8 mouse cellular contexts compared by ENCODE assay signal in genomic region chr4:114300390-114301012, GRCm38 (mm10).
DNase-seq lines count a peak whose midpoint lies in the region; ATAC-seq and TF ChIP-seq lines count a peak whose summit lies in the region.

No protein-coding gene starts in this region.

- 0 out of 2 replicates have a peak, but pooled peaks have one; percentile 18 for ATAC-seq in forebrain, embryonic 11.5 days (replicated peaks; ENCODE audit: low FRiP score)
- ATAC-seq in forebrain, embryonic 12.5 days (ENCODE audit: low FRiP score), result no peak
- ATAC-seq in lung, embryonic 15.5 days (ENCODE audit: borderline replicate concordance, extremely low read depth, low FRiP score, low TSS enrichment), result peak; percentile 49; the same call in 1 of the 2 replicates
- ATAC-seq in hindbrain, embryonic 13.5 days (ENCODE audit: low FRiP score), result peak; percentile 73; the same call in 1 of the 2 replicates
- ATAC-seq in megakaryocyte, adult 5-6 weeks (ENCODE audit: poor library complexity, severe bottlenecking), result no peak

- no peak for DNase-seq in forebrain, embryonic 11.5 days (ENCODE audit: low spot score)
- no peak for DNase-seq in lung, adult 2 months
- DNase-seq in mesoderm, embryonic 11.5 days (ENCODE audit: low read depth, low spot score), result peak; percentile 54
- DNase-seq in cerebellum, adult 18-20 months, result no peak

- no peak overlapping the region for H3K9ac ChIP-seq in forebrain, embryonic 11.5 days (ENCODE audit: low read length)
- no peak overlapping the region for H3K9ac ChIP-seq in forebrain, embryonic 12.5 days
- no peak overlapping the region for H3K9ac ChIP-seq in lung, embryonic 15.5 days
- H3K9ac ChIP-seq in hindbrain, embryonic 13.5 days, result no peak overlapping the region

- no peak overlapping the region for H3K4me3 ChIP-seq in forebrain, embryonic 11.5 days (ENCODE audit: low read depth, low read length)
- no peak overlapping the region for H3K4me3 ChIP-seq in forebrain, embryonic 12.5 days (replicated peaks)
- H3K4me3 ChIP-seq in lung, embryonic 15.5 days, result no peak overlapping the region
- no peak overlapping the region for H3K4me3 ChIP-seq in lung, adult 2 months (replicated peaks; ENCODE audit: extremely low read depth, low read depth, low read length)
- H3K4me3 ChIP-seq in hindbrain, embryonic 13.5 days, result no peak overlapping the region

- TF ChIP-seq CTCF in lung, adult 2 months (IDR thresholded peaks at IDR 0.05; ENCODE audit: insufficient read depth, low read length), result no peak

- H3K27me3 ChIP-seq in forebrain, embryonic 11.5 days (ENCODE audit: control insufficient read depth, insufficient read depth, low read length), result no peaks in the 10 kb centered on the region
- H3K27me3 ChIP-seq in forebrain, embryonic 12.5 days, result no peaks in the 10 kb centered on the region
- H3K27me3 ChIP-seq in lung, embryonic 15.5 days, result no peaks in the 10 kb centered on the region
- H3K27me3 ChIP-seq in hindbrain, embryonic 13.5 days, result no peaks in the 10 kb centered on the region

- no peaks in the 10 kb centered on the region for H3K36me3 ChIP-seq in forebrain, embryonic 11.5 days (ENCODE audit: control insufficient read depth, insufficient read depth, low read length)
- no peaks in the 10 kb centered on the region for H3K36me3 ChIP-seq in forebrain, embryonic 12.5 days (replicated peaks)
- H3K36me3 ChIP-seq in lung, embryonic 15.5 days, result no peaks in the 10 kb centered on the region
- H3K36me3 ChIP-seq in hindbrain, embryonic 13.5 days, result no peaks in the 10 kb centered on the region

- 45% methylated on average over 3 of the region's 3 CpGs for WGBS in forebrain, embryonic 11.5 days
- 47% methylated on average over 3 of the region's 3 CpGs for WGBS in forebrain, embryonic 12.5 days
- 34% methylated on average over 3 of the region's 3 CpGs for WGBS in lung, embryonic 15.5 days
- 27% methylated on average over 3 of the region's 3 CpGs for WGBS in lung, adult 2 months
- 47% methylated on average over 3 of the region's 3 CpGs for WGBS in hindbrain, embryonic 13.5 days

- H3K9me3 ChIP-seq in forebrain, embryonic 11.5 days (ENCODE audit: control insufficient read depth, low read length), result no peaks in the 10 kb centered on the region
- H3K9me3 ChIP-seq in forebrain, embryonic 12.5 days, result no peaks in the 10 kb centered on the region
- no peaks in the 10 kb centered on the region for H3K9me3 ChIP-seq in lung, embryonic 15.5 days
- no peaks in the 10 kb centered on the region for H3K9me3 ChIP-seq in hindbrain, embryonic 13.5 days

- no peaks in the 10 kb centered on the region for H3K4me1 ChIP-seq in forebrain, embryonic 11.5 days (replicated peaks; ENCODE audit: control insufficient read depth, insufficient read depth, low read length)
- H3K4me1 ChIP-seq in forebrain, embryonic 12.5 days, result no peaks in the 10 kb centered on the region
- H3K4me1 ChIP-seq in lung, embryonic 15.5 days, result no peaks in the 10 kb centered on the region
- H3K4me1 ChIP-seq in lung, adult 2 months (ENCODE audit: control insufficient read depth, insufficient read depth, low read length), result no peaks in the 10 kb centered on the region
- no peaks in the 10 kb centered on the region for H3K4me1 ChIP-seq in hindbrain, embryonic 13.5 days (replicated peaks)

- no peak overlapping the region for H3K4me2 ChIP-seq in forebrain, embryonic 11.5 days (ENCODE audit: low read depth, low read length, severe bottlenecking)
- no peak overlapping the region for H3K4me2 ChIP-seq in forebrain, embryonic 12.5 days
- no peak overlapping the region for H3K4me2 ChIP-seq in lung, embryonic 15.5 days
- no peak overlapping the region for H3K4me2 ChIP-seq in hindbrain, embryonic 13.5 days

- TF ChIP-seq POLR2A in lung, adult 2 months (IDR thresholded peaks at IDR 0.05; ENCODE audit: borderline replicate concordance, extremely low read depth, low read depth, low read length), result no peak

- no peak overlapping the region for H3K27ac ChIP-seq in forebrain, embryonic 11.5 days (ENCODE audit: low read depth, low read length)
- H3K27ac ChIP-seq in forebrain, embryonic 12.5 days, result no peak overlapping the region
- no peak overlapping the region for H3K27ac ChIP-seq in lung, embryonic 15.5 days
- no peak overlapping the region for H3K27ac ChIP-seq in hindbrain, embryonic 13.5 days

Comparison
In these comparisons a context has a peak if more than half of its experiments do, and no peak if none do; other contexts are left out.
1. ATAC-seq: peak in forebrain, embryonic 11.5 days (single experiment), lung, embryonic 15.5 days (single experiment) and hindbrain, embryonic 13.5 days (single experiment); none in forebrain, embryonic 12.5 days (single experiment) and megakaryocyte, adult 5-6 weeks (single experiment).